Mouse (Mus musculus) neural tube, embryonic 13.5 days (tissue): ENCODE measurements around the gene Adsl. TPM values are rescaled to one million over a fixed set of nuclear protein-coding genes. Genes with fewer than 3 reads are reported as not detected.
A peak's percentile ranks its signal among the peaks of the same experiment; 100 is the strongest.
"Not testable (repeated sequence)": the region's sequence is repeated elsewhere in the genome, so short reads cannot be mapped to it uniquely, and the experiment has no call there.

Experiments used
- ATAC-seq: fragments of 200-750 bp; cut with Nextera tagmentation; 2 replicates; pipeline ENCODE4 v1.8.0; 2017; ENCODE audit warnings: low read depth, mild to moderate bottlenecking, moderate TSS enrichment, moderate library complexity
- H3K27ac ChIP-seq: fragments of 300-500 bp; sonication (generic); replicated peaks from 2 replicates; pipeline ENCODE4 v1.5.1; 2015; ENCODE audit warnings: moderate library complexity, mild to moderate bottlenecking, inconsistent platforms
- H3K27me3 ChIP-seq: fragments of 300-500 bp; sonication (generic); 2 replicates; pipeline ENCODE4 v1.6.1; 2015; ENCODE audit warnings: mild to moderate bottlenecking, inconsistent platforms
- H3K36me3 ChIP-seq: fragments of 300-500 bp; sonication (generic); 2 replicates; pipeline ENCODE4 v1.6.1; 2015; ENCODE audit warnings: mild to moderate bottlenecking, inconsistent platforms
- H3K4me1 ChIP-seq: fragments of 300-500 bp; sonication (generic); replicated peaks from 2 replicates; pipeline ENCODE4 v1.6.1; 2015; ENCODE audit warnings: inconsistent platforms
- H3K4me2 ChIP-seq: fragments of 300-500 bp; sonication (generic); 2 replicates; pipeline ENCODE4 v1.6.1; 2015; ENCODE audit warnings: inconsistent platforms, mild to moderate bottlenecking, moderate library complexity
- H3K4me3 ChIP-seq: fragments of 300-500 bp; sonication (generic); 2 replicates; pipeline ENCODE4 v1.5.1; 2015; ENCODE audit warnings: mild to moderate bottlenecking, inconsistent platforms
- H3K9ac ChIP-seq: fragments of 300-500 bp; sonication (generic); 2 replicates; pipeline ENCODE4 v1.6.1; 2015; ENCODE audit warnings: moderate library complexity, mild to moderate bottlenecking, inconsistent platforms
- H3K9me3 ChIP-seq: fragments of 300-500 bp; sonication (generic); 2 replicates; pipeline ENCODE4 v1.6.1; 2016; ENCODE audit warnings: inconsistent platforms
- WGBS: fragments of 180-500 bp; shearing (Covaris S2); methylation state at CpG from one replicate; pipeline ENCODE4 v1.1.7; 2015; 5-methylcytosine and 5-hydroxymethylcytosine counted together
- polyA plus RNA-seq: library from polyadenylated mRNA; unstranded; fragments of >200 nt; fragmentation: Nextera tagmentation; extraction: Ambion mirVana; gene quantifications from 2 replicates; pipeline ENCODE4 v1.2.1, GENCODE M21; 2015

The Adsl gene
- polyA plus RNA-seq, 1 experiment from 2014 or later: 90.5 TPM

GRCm38 (mm10) chr15:80924211-80924610, 24.1 kb upstream of the Adsl start:
- H3K9me3 ChIP-seq: no peaks in the 10 kb centered on the region
- no peak for ATAC-seq
- 90% methylated on average over 2 of the region's 2 CpGs for WGBS
- H3K36me3 ChIP-seq: peaks cover 89% of the 10 kb centered on the region
- no peak overlapping the region for H3K4me2 ChIP-seq
- H3K4me3 ChIP-seq: no peak overlapping the region
- no peak overlapping the region for H3K27ac ChIP-seq
- H3K4me1 ChIP-seq: no peaks in the 10 kb centered on the region
- no peak overlapping the region for H3K9ac ChIP-seq
- no peaks in the 10 kb centered on the region for H3K27me3 ChIP-seq

DNA sequence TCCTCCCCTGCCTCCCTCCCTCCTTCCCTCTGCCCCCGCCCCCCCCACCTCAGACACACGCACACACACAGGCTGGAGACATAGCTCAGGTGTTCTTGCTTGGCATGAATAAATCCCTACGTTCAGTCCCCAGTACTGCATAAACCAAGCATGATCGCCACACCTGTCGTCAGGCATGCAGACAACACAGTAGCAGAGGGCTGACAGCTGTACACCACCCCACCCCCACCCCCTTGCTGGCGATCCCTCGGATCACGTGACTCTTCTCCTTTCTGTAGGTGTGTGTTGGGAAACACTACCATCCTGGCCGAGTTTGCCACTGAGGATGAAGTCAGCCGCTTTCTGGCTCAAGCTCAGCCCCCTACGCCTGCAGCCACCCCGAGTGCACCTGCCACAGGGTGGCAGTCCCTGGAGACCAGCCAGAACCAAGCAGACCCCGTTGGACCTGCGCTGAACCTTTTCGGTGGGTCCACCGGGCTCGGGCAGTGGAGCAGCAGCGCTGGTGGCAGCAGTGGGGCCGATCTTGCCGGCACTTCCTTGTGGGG, 19.4 kb upstream of the Adsl start:
- 84% methylated on average over 20 of the region's 20 CpGs for WGBS

GRCm38 (mm10) chr15:80930048-80930571, 18.2 kb upstream of the Adsl start:
- no peak overlapping the region for H3K27ac ChIP-seq
- H3K4me3 ChIP-seq: no peak overlapping the region
- H3K9ac ChIP-seq: no peak overlapping the region
- no peak for ATAC-seq
- 45% methylated on average over 14 of the region's 16 CpGs for WGBS
- no peaks in the 10 kb centered on the region for H3K9me3 ChIP-seq
- peaks cover 80% of the 10 kb centered on the region for H3K36me3 ChIP-seq
- H3K4me2 ChIP-seq: no peak overlapping the region
- H3K27me3 ChIP-seq: no peaks in the 10 kb centered on the region
- no peaks in the 10 kb centered on the region for H3K4me1 ChIP-seq

More for the DNA sequence above, 19.4 kb upstream of the Adsl start:
- ATAC-seq: no peak
- H3K36me3 ChIP-seq: peaks cover 83% of the 10 kb centered on the region
- H3K27me3 ChIP-seq: no peaks in the 10 kb centered on the region
- no peaks in the 10 kb centered on the region for H3K4me1 ChIP-seq
- H3K4me3 ChIP-seq: no peak overlapping the region
- H3K27ac ChIP-seq: no peak overlapping the region
- no peak overlapping the region for H3K4me2 ChIP-seq
- H3K9me3 ChIP-seq: no peaks in the 10 kb centered on the region
- no peak overlapping the region for H3K9ac ChIP-seq

- peaks cover 82% of the 10 kb centered on the region for H3K36me3 ChIP-seq
- ATAC-seq, H3K27me3 ChIP-seq, H3K27ac ChIP-seq, H3K4me1 ChIP-seq, H3K4me3 ChIP-seq, H3K4me2 ChIP-seq, H3K9ac ChIP-seq, H3K9me3 ChIP-seq: not testable (repeated sequence)
- WGBS: 94% methylated on average over 23 of the region's 23 CpGs
Observed at GRCm38 (mm10) chr15:80930676-80931320, 17.5 kb upstream of the Adsl start.

DNA sequence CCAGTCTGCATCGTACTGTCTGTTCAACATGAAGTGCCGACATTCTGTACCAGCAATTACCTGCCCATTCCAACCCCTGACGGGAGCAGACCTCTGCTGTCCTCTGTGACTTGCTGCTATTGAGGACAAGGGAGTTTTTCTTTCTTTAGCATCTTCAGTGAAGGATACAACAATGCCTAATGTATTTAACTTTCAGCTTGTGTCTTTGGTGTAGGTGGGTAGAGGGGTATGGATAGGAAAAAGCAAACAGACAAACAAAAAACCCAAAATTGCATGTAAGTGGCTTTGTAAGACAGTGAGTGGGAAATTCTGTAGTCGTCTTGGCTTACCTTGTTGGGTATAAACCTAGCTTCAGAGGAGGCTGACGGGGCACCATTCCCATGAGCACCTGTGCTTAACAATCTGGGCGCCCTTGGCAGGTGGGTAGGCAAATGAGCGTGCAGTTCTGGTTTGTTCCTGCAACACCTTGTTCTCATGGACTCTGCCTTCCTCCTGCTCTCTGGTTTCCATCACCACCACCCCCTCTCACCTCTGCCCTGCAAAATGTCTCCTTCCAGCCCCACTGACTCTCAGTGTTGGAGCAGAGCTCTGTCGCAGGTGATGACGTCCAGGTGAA, 16.8 kb upstream of the Adsl start:
- ATAC-seq: no peak

GRCm38 (mm10) chr15:80934841-80935240, 13.4 kb upstream of the Adsl start:
- no peak overlapping the region for H3K27ac ChIP-seq
- 94% methylated on average over 5 of the region's 5 CpGs for WGBS
- no peak for ATAC-seq
- H3K4me1 ChIP-seq: no peaks in the 10 kb centered on the region
- H3K36me3 ChIP-seq: peaks cover 62% of the 10 kb centered on the region
- H3K9me3 ChIP-seq: no peaks in the 10 kb centered on the region
- no peak overlapping the region for H3K4me2 ChIP-seq
- H3K27me3 ChIP-seq: no peaks in the 10 kb centered on the region
- no peak overlapping the region for H3K4me3 ChIP-seq
- H3K9ac ChIP-seq: no peak overlapping the region

More for the DNA sequence above, 16.8 kb upstream of the Adsl start:
- no peak overlapping the region for H3K9ac ChIP-seq
- no peaks in the 10 kb centered on the region for H3K4me1 ChIP-seq
- no peak overlapping the region for H3K4me3 ChIP-seq
- H3K36me3 ChIP-seq: peaks cover 81% of the 10 kb centered on the region
- no peaks in the 10 kb centered on the region for H3K27me3 ChIP-seq
- H3K4me2 ChIP-seq: no peak overlapping the region
- H3K9me3 ChIP-seq: no peaks in the 10 kb centered on the region
- WGBS: 95% methylated on average over 9 of the region's 9 CpGs
- H3K27ac ChIP-seq: no peak overlapping the region

- H3K4me3 ChIP-seq: no peak overlapping the region
- WGBS: 87% methylated on average over 3 of the region's 3 CpGs
- no peaks in the 10 kb centered on the region for H3K4me1 ChIP-seq
- no peaks in the 10 kb centered on the region for H3K27me3 ChIP-seq
- no peak overlapping the region for H3K9ac ChIP-seq
- H3K36me3 ChIP-seq: peaks cover 55% of the 10 kb centered on the region
- no peak for ATAC-seq
- H3K27ac ChIP-seq: no peak overlapping the region
- no peak overlapping the region for H3K4me2 ChIP-seq
- no peaks in the 10 kb centered on the region for H3K9me3 ChIP-seq
Observed at GRCm38 (mm10) chr15:80936686-80937085, 11.6 kb upstream of the Adsl start.

DNA sequence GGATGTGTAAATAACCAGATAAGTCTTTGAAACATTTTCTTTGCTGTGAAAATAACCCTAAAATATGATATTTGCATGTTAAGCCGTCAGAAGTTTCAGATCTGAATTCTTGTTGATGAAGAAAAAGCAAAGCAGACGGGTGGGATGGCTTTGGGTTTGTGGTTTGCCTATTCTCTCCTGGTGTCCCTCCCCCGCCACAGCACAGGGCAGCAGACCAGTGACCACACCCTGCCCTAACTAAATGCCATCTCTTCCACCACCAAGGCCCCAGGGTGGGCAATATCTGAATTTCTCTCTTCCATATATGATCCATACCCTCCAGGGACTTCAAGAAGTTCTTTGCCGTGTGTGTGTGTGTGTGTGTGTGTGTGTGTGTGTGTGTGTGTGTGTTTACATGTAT, 9.7 kb upstream of the Adsl start:
- Histone ChIP-seq H3K9me3 (no peaks in the 10 kb centered on the region), H3K4me1 (no peaks in the 10 kb centered on the region), H3K4me3 (no peak overlapping the region), H3K27ac (no peak overlapping the region), H3K36me3 (peaks cover 41% of the 10 kb centered on the region), H3K9ac (no peak overlapping the region), H3K4me2 (no peak overlapping the region), H3K27me3 (no peaks in the 10 kb centered on the region)
- 87% methylated on average over 4 of the region's 4 CpGs for WGBS
- no peak for ATAC-seq

GRCm38 (mm10) chr15:80939401-80939800, 8.9 kb upstream of the Adsl start:
- 95% methylated on average over 5 of the region's 5 CpGs for WGBS
- H3K36me3 ChIP-seq: peaks cover 35% of the 10 kb centered on the region
- H3K9ac ChIP-seq: no peak overlapping the region
- H3K4me2 ChIP-seq: no peak overlapping the region
- H3K27ac ChIP-seq: no peak overlapping the region
- ATAC-seq: no peak
- no peak overlapping the region for H3K4me3 ChIP-seq
- no peaks in the 10 kb centered on the region for H3K27me3 ChIP-seq
- no peaks in the 10 kb centered on the region for H3K4me1 ChIP-seq
- H3K9me3 ChIP-seq: no peaks in the 10 kb centered on the region

DNA sequence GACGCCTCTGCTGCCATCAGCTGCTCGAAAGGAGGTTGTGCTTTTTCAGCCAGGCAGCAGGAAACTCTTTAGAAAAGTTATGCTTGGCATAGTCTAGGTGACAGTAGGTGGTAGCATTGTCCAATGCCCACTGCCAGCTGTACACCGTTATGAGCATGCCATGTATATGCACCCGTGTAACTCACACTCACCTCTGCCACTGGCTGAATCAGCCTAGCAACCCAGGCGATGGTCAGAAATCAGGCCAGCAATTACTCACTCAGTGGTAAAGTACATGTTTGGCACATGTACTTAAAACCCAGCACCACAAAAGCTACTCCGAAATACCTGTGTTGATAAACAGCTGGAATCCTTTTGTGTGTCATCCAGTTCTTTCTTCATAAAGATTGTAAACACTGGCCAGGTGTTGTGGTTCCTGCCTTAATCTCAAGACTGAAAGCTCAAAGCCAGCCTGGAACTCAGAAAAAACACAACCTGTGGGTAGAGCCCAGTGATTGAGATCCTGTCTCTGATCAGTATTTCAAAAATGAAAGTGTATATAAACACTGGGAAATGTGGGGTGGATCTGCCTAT, 6.7 kb upstream of the Adsl start:
- ATAC-seq: no peak
- Histone ChIP-seq H3K36me3 (0 out of 2 replicates have a peak, but pooled peaks cover 18% of the 10 kb centered on the region), H3K4me1 (no peaks in the 10 kb centered on the region), H3K27ac (no peak overlapping the region), H3K9ac (no peak overlapping the region), H3K4me2 (no peak overlapping the region), H3K4me3 (no peak overlapping the region), H3K9me3 (no peaks in the 10 kb centered on the region), H3K27me3 (no peaks in the 10 kb centered on the region)
- WGBS: 87% methylated on average over 6 of the region's 6 CpGs

GRCm38 (mm10) chr15:80945851-80946250, 2.4 kb upstream of the Adsl start:
- H3K4me2 ChIP-seq: no peak overlapping the region
- H3K27me3 ChIP-seq: no peaks in the 10 kb centered on the region
- H3K36me3 ChIP-seq: 0 out of 2 replicates have a peak, but pooled peaks cover 5% of the 10 kb centered on the region
- peaks cover 18% of the 10 kb centered on the region for H3K4me1 ChIP-seq
- ATAC-seq: no peak
- no peak overlapping the region for H3K4me3 ChIP-seq
- H3K27ac ChIP-seq: no peak overlapping the region
- no peak overlapping the region for H3K9ac ChIP-seq
- no peaks in the 10 kb centered on the region for H3K9me3 ChIP-seq
- WGBS: 68% methylated on average over 3 of the region's 3 CpGs

DNA sequence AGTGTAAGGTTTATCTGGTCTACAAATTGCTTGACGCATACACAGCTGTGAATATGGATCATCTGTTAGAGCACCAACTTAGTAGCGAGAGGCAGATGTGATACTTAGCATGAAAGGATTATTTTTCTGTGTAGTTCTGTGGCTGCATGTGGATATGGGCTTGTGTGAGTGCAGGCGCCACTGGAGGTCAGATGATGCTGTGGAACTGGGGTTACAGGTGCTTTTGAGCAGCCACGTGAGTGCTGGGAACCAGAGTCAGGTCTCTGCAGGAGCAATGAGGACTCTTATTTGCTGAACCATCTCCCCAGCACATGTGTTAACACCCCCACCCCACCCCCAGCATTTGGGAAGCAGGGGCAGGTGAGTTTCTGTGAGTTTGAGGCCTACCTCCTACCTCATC, 1.1 kb downstream of the Adsl start:
- 76% methylated on average over 4 of the region's 4 CpGs for WGBS
- Histone ChIP-seq H3K4me2 (peak overlapping the region; percentile 77), H3K27me3 (no peaks in the 10 kb centered on the region), H3K4me3 (peak overlapping the region; percentile 92), H3K27ac (no peak overlapping the region), H3K9ac (peak overlapping the region; percentile 81), H3K4me1 (peaks cover 18% of the 10 kb centered on the region), H3K9me3 (no peaks in the 10 kb centered on the region), H3K36me3 (peaks cover 24% of the 10 kb centered on the region)
- no peak for ATAC-seq
